Mouse (Mus musculus) G1E (cell line): ENCODE measurements around the gene Rbms1. TPM values are rescaled to one million over a fixed set of nuclear protein-coding genes. Genes with fewer than 3 reads are reported as not detected.
A peak's percentile ranks its signal among the peaks of the same experiment; 100 is the strongest.

ENCODE experiments used
- ATAC-seq: 2 replicates; pipeline ENCODE4 v1.8.0; 2016; ENCODE audit warnings: mild to moderate bottlenecking; ENCODE audit not compliant: insufficient number of reproducible peaks, poor library complexity, low FRiP score, severe bottlenecking; ENCODE audit errors: extremely low read depth
- DNase-seq: peaks from one replicate; pipeline ENCODE4 v3.0.0; 2012; ENCODE audit warnings: low spot score
- H3K27me3 ChIP-seq: 2 replicates; pipeline ENCODE4 v1.6.1; 2012; ENCODE audit warnings: mild to moderate bottlenecking, low read length, inconsistent platforms; ENCODE audit not compliant: insufficient read depth
- H3K36me3 ChIP-seq: replicated peaks from 2 replicates; pipeline ENCODE3; 2012; ENCODE audit warnings: mild to moderate bottlenecking, inconsistent platforms
- H3K4me1 ChIP-seq: 2 replicates; pipeline ENCODE4 v1.6.1; 2012; ENCODE audit warnings: low read depth, low read length, inconsistent platforms, mixed read lengths; ENCODE audit not compliant: insufficient read depth
- H3K4me3 ChIP-seq: 2 replicates; pipeline ENCODE4 v1.5.1; 2012; ENCODE audit warnings: low read depth, mild to moderate bottlenecking, inconsistent platforms, low read length, moderate library complexity, mixed read lengths
- H3K9me3 ChIP-seq: replicated peaks from 2 replicates; pipeline ENCODE4 v1.6.1; 2012; ENCODE audit warnings: inconsistent platforms
- CTCF ChIP-seq: IDR thresholded peaks from 2 replicates; pipeline ENCODE4 v1.5.1; 2012; ENCODE audit warnings: low read depth, low read length, inconsistent platforms, mixed read lengths
- GATA1 ChIP-seq: IDR thresholded peaks from 2 replicates; pipeline ENCODE4 v1.6.1; 2012; ENCODE audit warnings: borderline replicate concordance, low read length, inconsistent platforms, mixed read lengths
- GATA2 ChIP-seq: IDR thresholded peaks from 2 replicates; pipeline ENCODE4 v1.6.1; 2012; ENCODE audit warnings: low read depth, low read length, inconsistent platforms, borderline replicate concordance
- POLR2AphosphoS5 ChIP-seq: IDR thresholded peaks from 2 replicates; pipeline ENCODE4 v1.6.1; 2012; ENCODE audit warnings: low read depth, low read length, inconsistent platforms; ENCODE audit not compliant: insufficient replicate concordance
- TAL1 ChIP-seq: conservative IDR thresholded peaks from 2 replicates; pipeline ENCODE4 v1.6.1; 2012; ENCODE audit warnings: low read depth, low read length, inconsistent platforms, mixed read lengths
- polyA plus RNA-seq: library from polyadenylated mRNA; stranded (reverse); fragments of >175 nt; gene quantifications from 2 replicates; pipeline ENCODE4 v1.2.3, GENCODE M21; 2012
- total RNA-seq, 2 experiments: library from RNA; stranded (forward) in 1 of 2; stranded (reverse) in 1 of 2; fragments of 200-1000 nt in 1 of 2; fragments of >200 nt in 1 of 2; fragmentation: Nextera tagmentation in 1 of 2; gene quantifications; 2 replicates each; pipeline ENCODE4 v1.2.3; 2014 to 2017

The Rbms1 gene
- total and polyA plus RNA-seq, 3 experiments: 61.7 to 109 (median 99.6) TPM

DNA sequence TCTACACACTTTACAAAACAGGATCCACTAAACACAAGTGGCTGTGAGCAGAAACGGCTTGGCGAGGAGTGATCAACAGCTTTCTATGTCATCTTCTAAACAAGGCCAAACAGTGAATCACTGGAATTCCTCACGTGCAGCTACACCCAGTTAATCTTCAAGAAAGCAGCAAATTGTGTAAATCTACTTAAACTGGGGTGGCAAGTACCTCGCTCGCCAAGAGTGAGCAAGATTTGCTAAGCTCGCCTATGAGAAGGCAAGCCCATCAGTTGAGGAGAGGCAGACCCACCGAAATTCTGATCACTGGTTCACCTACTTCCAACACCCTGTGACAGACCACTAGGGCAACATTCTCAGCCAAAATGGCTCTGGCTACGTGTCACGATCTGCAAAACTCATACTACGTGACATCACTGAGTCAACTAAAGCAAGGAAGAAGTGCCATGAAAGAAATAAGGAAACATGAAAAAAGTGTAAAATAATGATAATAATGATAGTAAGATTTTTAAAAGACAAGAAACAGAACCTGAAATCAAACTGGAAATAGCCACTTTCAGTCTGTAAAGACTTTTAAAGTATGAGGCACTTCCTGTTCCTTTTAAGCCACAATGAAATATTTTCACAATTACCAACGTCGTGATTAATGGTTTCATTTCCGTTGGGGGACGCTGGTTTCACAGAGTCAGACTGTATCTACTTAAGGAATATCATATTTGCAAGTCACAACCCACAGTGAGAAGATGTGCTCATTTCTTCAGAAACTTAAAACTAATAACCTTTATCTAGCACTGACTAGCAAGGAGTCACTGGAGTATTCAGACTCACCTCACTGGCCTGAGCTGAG lies 85.2 kb downstream of the Rbms1 start:
- peaks cover 41% of the 10 kb centered on the region for H3K36me3 ChIP-seq
- peak overlapping the region; percentile 27; the same call in 1 of the 2 replicates for H3K4me3 ChIP-seq
- ATAC-seq (no peak), DNase-seq (no peak)
- no peaks in the 10 kb centered on the region for H3K27me3 ChIP-seq
- no peaks in the 10 kb centered on the region for H3K9me3 ChIP-seq
- peaks cover 82% of the 10 kb centered on the region for H3K4me1 ChIP-seq
- TF ChIP-seq GATA2 (no peak), GATA1 (no peak), CTCF (no peak), POLR2AphosphoS5 (no peak), TAL1 (no peak)

DNA sequence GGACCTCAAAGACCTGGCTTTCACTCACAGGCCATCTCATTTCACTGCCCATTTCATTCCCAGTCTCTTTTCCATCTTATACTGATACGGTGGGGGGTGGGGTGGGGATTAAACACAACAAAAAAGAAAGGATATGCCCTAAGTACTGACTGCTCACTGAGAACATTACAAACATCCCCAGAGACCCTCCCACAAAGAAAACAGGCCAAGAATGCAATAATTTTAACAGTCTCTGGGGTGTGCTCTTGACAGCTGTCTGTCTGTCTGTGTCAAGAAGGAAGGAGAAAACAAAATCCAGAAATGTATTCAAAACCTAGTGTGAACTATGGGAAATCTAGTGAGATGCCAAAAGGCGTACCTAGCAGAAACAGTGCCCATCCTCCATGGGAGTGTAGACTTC lies 86.1 kb downstream of the Rbms1 start:
- H3K9me3 ChIP-seq: no peaks in the 10 kb centered on the region
- no peak for TF ChIP-seq GATA1
- H3K27me3 ChIP-seq: no peaks in the 10 kb centered on the region
- peaks cover 48% of the 10 kb centered on the region for H3K36me3 ChIP-seq
- H3K4me3 ChIP-seq: no peak overlapping the region; the same call in 1 of the 2 replicates
- ATAC-seq (no peak), DNase-seq (no peak)
- H3K4me1 ChIP-seq: peaks cover 82% of the 10 kb centered on the region

DNA sequence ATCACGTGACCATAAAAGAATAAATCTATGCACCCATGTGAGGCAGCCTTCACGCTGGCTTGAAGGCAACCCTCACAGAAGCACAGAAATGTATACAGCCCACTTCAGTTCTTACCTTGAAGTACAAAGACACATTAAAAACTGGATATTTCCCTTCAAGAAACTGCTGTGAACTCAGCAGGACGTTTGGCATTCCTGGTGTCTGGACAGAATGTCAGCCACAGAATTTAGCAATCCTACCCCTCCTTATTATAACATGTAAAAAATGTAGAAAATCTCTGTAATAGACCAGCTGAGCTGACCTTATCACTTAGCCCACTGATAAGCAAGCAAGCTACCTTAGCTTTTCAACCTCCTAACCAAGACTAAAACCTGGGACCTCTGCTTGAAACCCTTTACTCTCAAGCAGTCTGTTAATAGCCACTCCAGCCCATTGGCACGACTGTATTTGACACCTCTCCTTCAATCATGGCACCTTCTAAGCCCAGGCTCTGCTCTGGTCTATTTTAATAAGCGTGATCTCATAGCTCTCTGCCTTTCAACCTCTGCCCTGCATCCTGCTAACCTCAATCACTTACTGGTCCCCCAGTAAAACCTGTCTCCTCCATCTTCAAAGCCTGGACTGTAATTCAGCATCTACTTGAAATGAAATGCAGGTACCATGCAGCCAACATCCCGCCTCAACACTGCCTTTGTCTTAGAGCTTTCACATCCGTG lies 90.7 kb downstream of the Rbms1 start:
- TF ChIP-seq TAL1: no peak
- TF ChIP-seq GATA1: no peak
- no peak for TF ChIP-seq CTCF
- TF ChIP-seq GATA2: no peak
- Histone ChIP-seq H3K27me3 (no peaks in the 10 kb centered on the region), H3K9me3 (no peaks in the 10 kb centered on the region), H3K4me1 (peaks cover 96% of the 10 kb centered on the region), H3K36me3 (peaks cover 48% of the 10 kb centered on the region), H3K4me3 (no peak overlapping the region)
- ATAC-seq (no peak), DNase-seq (no peak)

DNA sequence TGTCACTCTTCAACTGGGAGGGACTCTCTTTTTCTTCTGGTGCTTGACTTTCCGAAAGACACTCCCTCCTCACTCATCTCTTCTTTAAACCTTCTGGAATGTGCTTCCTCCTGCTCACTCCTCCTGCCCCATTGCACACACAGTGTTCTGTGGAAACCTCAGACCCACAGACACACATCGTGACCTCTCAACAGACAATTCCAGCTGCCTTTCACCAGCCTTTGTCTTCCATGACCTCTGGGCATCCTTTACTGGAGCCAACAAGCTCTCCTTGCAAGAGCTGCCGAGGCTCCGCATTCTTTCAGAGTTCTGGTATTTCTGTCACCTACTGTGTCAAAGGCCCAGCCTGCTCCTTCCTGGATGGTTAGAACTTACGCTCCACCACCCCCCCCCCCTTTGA lies 92.0 kb downstream of the Rbms1 start:
- peak overlapping the region; percentile 22; the same call in 1 of the 2 replicates for H3K4me3 ChIP-seq
- no peak for TF ChIP-seq CTCF
- no peak for TF ChIP-seq POLR2AphosphoS5
- TF ChIP-seq GATA1: no peak
- TF ChIP-seq TAL1: no peak
- TF ChIP-seq GATA2: no peak
- no peaks in the 10 kb centered on the region for H3K9me3 ChIP-seq
- ATAC-seq: no peak
- H3K27me3 ChIP-seq: no peaks in the 10 kb centered on the region
- DNase-seq: no peak
- peaks cover 97% of the 10 kb centered on the region for H3K4me1 ChIP-seq
- peaks cover 48% of the 10 kb centered on the region for H3K36me3 ChIP-seq

DNA sequence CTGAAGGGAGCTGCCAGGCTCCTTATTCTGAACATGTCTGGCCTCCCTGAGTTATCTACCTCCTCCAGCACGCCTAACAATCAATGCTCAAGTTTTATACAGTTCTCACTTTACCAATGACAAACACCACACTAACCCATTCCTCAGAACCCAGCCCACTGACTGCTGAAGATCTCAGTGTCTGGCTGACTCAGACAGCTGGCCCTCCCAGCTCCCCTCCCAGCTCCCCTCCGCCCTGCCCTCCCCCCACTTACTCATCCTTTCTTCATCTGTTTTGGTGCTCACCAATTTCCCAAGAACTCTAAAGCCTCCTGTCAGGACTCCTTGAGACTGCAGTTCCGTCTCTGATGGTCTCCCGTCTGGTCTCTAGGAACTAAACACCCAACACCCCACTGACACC lies 92.5 kb downstream of the Rbms1 start:
- no peaks in the 10 kb centered on the region for H3K9me3 ChIP-seq
- DNase-seq (no peak), ATAC-seq (peak; percentile 67)
- TF ChIP-seq GATA2 (no peak), CTCF (no peak), GATA1 (no peak), POLR2AphosphoS5 (no peak), TAL1 (no peak)
- H3K36me3 ChIP-seq: peaks cover 49% of the 10 kb centered on the region
- H3K4me3 ChIP-seq: peak overlapping the region; percentile 22; the same call in 1 of the 2 replicates
- no peaks in the 10 kb centered on the region for H3K27me3 ChIP-seq
- H3K4me1 ChIP-seq: peaks cover 95% of the 10 kb centered on the region

DNA sequence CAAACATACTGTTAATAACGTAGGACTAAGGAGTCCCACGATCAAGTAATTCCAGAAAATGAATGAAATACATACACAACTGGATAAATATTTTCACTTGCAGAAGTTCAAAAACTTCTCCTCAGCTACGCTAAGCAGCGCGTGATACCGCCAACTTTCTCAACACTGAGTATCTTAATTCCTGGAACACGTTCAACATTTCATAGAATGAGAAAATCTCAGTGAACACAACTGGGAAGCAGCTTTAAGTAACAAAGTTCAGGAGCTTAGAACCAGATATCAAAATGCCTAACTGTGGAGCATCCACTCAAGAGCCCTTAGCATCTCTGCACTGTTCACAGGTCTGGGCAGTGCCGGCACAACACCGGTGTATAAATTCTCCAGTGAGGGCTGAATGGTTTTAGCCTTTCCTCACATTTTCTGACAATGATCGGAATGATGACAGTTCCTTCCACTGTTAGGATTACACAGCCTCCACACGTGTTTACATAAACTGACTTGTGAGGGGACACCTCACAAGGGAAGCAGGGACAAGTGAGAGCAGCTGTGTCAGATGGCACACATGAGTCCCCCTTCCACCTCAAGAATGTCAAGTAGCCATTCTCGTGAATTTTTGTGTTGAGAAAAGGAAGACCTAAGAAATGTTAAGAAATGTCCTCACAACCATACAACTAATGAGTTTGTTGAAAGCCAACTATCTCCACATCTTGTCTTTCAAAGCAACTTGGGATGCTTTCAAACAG lies 93.8 kb downstream of the Rbms1 start:
- Histone ChIP-seq H3K36me3 (peaks cover 50% of the 10 kb centered on the region), H3K4me1 (peaks cover 94% of the 10 kb centered on the region), H3K9me3 (no peaks in the 10 kb centered on the region), H3K4me3 (peak overlapping the region; percentile 11; the same call in 1 of the 2 replicates), H3K27me3 (no peaks in the 10 kb centered on the region)
- ATAC-seq: no peak
- TF ChIP-seq POLR2AphosphoS5 (no peak), CTCF (no peak), GATA2 (no peak), GATA1 (no peak), TAL1 (no peak)
- DNase-seq: no peak
